Mouse (Mus musculus): ENCODE data around the gene Dvl1. TPM values are rescaled to one million over a fixed set of nuclear protein-coding genes. Genes with fewer than 3 reads are reported as not detected.
A peak's percentile ranks its signal among the peaks of the same experiment; 100 is the strongest.

Gene Dvl1
- total and polyA plus RNA-seq, 2 experiments from 2014 or later: 2.8 to 76.4 TPM

DNA sequence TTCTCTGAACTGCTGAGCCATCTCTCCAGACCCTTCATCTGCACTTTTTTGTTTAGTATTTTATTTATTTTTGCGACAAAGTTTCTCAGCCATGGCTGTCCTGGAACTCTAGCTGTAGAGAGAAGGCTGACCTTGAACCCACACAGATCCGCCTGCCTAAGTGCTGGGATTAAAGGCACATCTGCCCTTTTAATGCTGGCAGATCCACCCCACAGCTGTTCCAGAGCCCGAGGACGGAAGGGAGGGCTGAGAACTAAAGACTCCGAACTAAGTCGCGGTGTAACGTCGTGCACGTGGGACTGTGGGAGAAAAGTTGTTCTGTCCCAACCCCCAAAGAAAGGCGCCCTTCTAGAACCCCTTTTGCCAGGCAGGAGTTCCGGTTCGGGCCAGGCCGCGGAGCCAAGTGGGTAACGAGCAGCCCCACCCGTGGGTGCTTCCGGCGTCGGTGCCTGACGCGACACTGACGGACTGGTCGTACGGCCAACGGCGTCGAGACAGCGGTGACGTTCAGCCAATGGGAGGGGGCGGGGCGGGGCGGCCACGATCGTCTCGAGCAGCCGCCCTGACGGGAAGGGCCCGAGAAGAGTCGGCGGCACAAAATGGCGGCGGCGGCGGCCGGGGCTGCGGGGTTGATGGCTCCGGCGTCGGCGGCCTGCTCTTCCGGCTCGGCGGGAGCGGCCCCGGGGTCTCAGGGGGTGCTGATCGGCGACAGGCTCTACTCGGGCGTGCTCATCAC lies 35.1 kb upstream of the Dvl1 start, which contains the start of gene Ccnl2:
Ccnl2 (plus strand) TSS at position 561 of the 736 bp plus-strand sequence.
- peaks cover 69% of the 10 kb centered on the region for H3K36me3 ChIP-seq (replicated peaks; ENCODE audit: control insufficient read depth, insufficient read depth, low read length)
- H3K4me2 ChIP-seq (ENCODE audit: low read depth, low read length): peak within 1 kb of the TSS; percentile 84
- H3K4me1 ChIP-seq (ENCODE audit: control insufficient read depth, insufficient read depth): peaks cover 16% of the 10 kb centered on the region; the same call in 1 of the 2 replicates
- peak within 1 kb of the TSS; percentile 97 for H3K4me3 ChIP-seq (ENCODE audit: low read depth, low read length)
- H3K9me3 ChIP-seq (replicated peaks; ENCODE audit: control insufficient read depth, low read length): no peaks in the 10 kb centered on the region
- WGBS: under 1% methylated on average over 50 of the region's 60 CpGs
- ATAC-seq (ENCODE audit: insufficient read depth, low read depth) (peak; percentile 99), DNase-seq (ENCODE audit: low spot score) (peak; percentile 95)
- H3K9ac ChIP-seq (replicated peaks; ENCODE audit: low read depth, low read length): peak within 1 kb of the TSS; percentile 99
- no peaks in the 10 kb centered on the region for H3K27me3 ChIP-seq (ENCODE audit: control insufficient read depth, insufficient read depth, low read length)
- H3K27ac ChIP-seq (ENCODE audit: low read depth): peak within 1 kb of the TSS; percentile 95
- no peak for TF ChIP-seq CTCF (IDR thresholded peaks at IDR 0.05; ENCODE audit: low read depth)
- TF ChIP-seq EP300 (IDR thresholded peaks at IDR 0.05; ENCODE audit: low read depth): peak; percentile 80

DNA sequence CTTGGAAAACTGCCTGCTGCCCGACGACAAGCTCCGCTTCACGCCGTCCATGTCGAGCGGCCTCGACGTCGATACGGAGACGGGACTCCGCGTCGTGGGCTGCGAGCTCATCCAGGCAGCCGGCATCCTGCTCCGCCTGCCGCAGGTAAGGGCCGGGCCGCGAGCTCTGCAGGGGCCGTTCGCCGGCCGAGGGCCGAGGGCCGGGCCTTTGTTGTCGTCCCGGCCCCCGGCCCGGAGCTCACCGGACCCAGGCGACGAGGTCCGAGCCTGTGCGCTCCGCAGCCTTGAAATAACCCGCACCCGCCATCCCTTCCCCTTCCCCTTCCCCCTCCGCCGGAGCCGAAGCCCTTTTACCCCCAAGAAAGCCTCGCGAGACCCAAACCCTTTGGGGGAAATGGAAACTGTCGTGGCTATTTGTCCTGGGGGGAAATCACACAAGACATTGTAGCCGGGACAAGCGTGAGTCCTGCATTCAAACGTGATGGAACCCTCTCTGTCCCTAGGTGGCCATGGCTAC lies 34.5 kb upstream of the Dvl1 start:
- peaks cover 69% of the 10 kb centered on the region for H3K36me3 ChIP-seq (replicated peaks; ENCODE audit: control insufficient read depth, insufficient read depth, low read length)
- WGBS: under 1% methylated on average over 49 of the region's 49 CpGs
- peaks cover 16% of the 10 kb centered on the region; the same call in 1 of the 2 replicates for H3K4me1 ChIP-seq (ENCODE audit: control insufficient read depth, insufficient read depth)
- no peaks in the 10 kb centered on the region for H3K27me3 ChIP-seq (ENCODE audit: control insufficient read depth, insufficient read depth, low read length)
- H3K9ac ChIP-seq (replicated peaks; ENCODE audit: low read depth, low read length): peak overlapping the region; percentile 99
- peak overlapping the region; percentile 97 for H3K4me3 ChIP-seq (ENCODE audit: low read depth, low read length)
- peak overlapping the region; percentile 95 for H3K27ac ChIP-seq (ENCODE audit: low read depth)
- H3K4me2 ChIP-seq (ENCODE audit: low read depth, low read length): peak overlapping the region; percentile 84
- TF ChIP-seq EP300 (IDR thresholded peaks at IDR 0.05; ENCODE audit: low read depth) (0 out of 2 replicates have a peak, but pooled peaks have one; percentile 21), CTCF (IDR thresholded peaks at IDR 0.05; ENCODE audit: low read depth) (no peak)
- DNase-seq (ENCODE audit: low spot score) (no peak), ATAC-seq (ENCODE audit: insufficient read depth, low read depth) (peak; percentile 11)
- H3K9me3 ChIP-seq (replicated peaks; ENCODE audit: control insufficient read depth, low read length): no peaks in the 10 kb centered on the region

DNA sequence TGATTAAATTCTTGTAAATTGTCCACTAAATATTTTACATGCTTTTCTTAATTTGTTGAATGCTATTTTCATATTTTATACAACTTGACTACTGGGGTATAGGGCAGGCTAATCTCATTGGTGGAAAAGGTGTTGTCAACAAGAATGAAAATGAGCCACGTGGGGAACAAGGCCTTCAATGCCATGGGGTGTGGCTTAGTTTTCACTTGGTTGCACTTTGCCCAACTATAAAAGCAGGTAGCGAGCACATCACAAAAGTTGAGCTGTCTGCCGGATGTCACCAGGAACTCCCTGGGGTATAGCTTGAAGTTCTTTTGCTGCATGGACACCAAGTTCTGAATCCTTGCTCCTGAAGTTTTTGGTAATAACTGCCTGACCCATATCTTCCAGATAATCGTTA lies 29.7 kb upstream of the Dvl1 start:
- Histone ChIP-seq H3K36me3 (replicated peaks; ENCODE audit: control insufficient read depth, insufficient read depth, low read length) (peaks cover 84% of the 10 kb centered on the region), H3K27me3 (ENCODE audit: control insufficient read depth, insufficient read depth, low read length) (no peaks in the 10 kb centered on the region)
- no peak for DNase-seq (ENCODE audit: low spot score)

DNA sequence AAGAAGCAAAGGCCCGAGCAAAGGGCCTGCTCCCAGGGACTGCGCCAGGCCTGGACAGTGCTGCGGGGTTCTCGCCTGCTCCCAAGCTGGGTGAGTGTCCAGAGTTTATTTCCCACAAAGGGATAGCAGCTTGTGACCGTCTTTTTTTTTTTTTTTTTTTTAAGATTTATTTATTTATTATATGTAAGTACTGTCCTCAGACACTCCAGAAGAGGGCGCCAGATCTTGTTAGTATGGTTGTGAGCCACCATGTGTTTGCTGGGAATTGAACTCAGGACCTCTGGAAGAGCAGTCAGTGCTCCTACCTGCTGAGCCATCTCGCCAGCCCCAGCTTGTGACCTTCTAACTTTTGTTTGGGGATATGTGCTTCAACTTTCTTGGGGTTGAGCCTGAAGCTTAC lies 26.2 kb upstream of the Dvl1 start:
- TF ChIP-seq CTCF (IDR thresholded peaks at IDR 0.05; ENCODE audit: low read depth) (peak; percentile 25), EP300 (IDR thresholded peaks at IDR 0.05; ENCODE audit: low read depth) (no peak)
- peaks cover 96% of the 10 kb centered on the region for H3K36me3 ChIP-seq (replicated peaks; ENCODE audit: control insufficient read depth, insufficient read depth, low read length)
- no peak overlapping the region for H3K27ac ChIP-seq (ENCODE audit: low read depth)
- no peaks in the 10 kb centered on the region for H3K4me1 ChIP-seq (ENCODE audit: control insufficient read depth, insufficient read depth)
- ATAC-seq (ENCODE audit: insufficient read depth, low read depth): no peak
- no peak overlapping the region for H3K4me2 ChIP-seq (ENCODE audit: low read depth, low read length)
- 68% methylated on average over 7 of the region's 7 CpGs for WGBS
- no peak overlapping the region for H3K9ac ChIP-seq (replicated peaks; ENCODE audit: low read depth, low read length)
- no peaks in the 10 kb centered on the region for H3K9me3 ChIP-seq (replicated peaks; ENCODE audit: control insufficient read depth, low read length)
- no peak overlapping the region for H3K4me3 ChIP-seq (ENCODE audit: low read depth, low read length)
- no peak for DNase-seq (ENCODE audit: low spot score)
- H3K27me3 ChIP-seq (ENCODE audit: control insufficient read depth, insufficient read depth, low read length): no peaks in the 10 kb centered on the region

More for the DNA sequence above, 29.7 kb upstream of the Dvl1 start:
- 78% methylated on average over 4 of the region's 4 CpGs for WGBS
- H3K4me1 ChIP-seq (ENCODE audit: control insufficient read depth, insufficient read depth): peaks cover 12% of the 10 kb centered on the region; the same call in 1 of the 2 replicates
- H3K27ac ChIP-seq (ENCODE audit: low read depth): no peak overlapping the region
- ATAC-seq (ENCODE audit: insufficient read depth, low read depth): no peak
- no peak for TF ChIP-seq CTCF (IDR thresholded peaks at IDR 0.05; ENCODE audit: low read depth)
- no peak for TF ChIP-seq EP300 (IDR thresholded peaks at IDR 0.05; ENCODE audit: low read depth)
- no peak overlapping the region for H3K4me2 ChIP-seq (ENCODE audit: low read depth, low read length)
- H3K9ac ChIP-seq (replicated peaks; ENCODE audit: low read depth, low read length): no peak overlapping the region
- no peaks in the 10 kb centered on the region for H3K9me3 ChIP-seq (replicated peaks; ENCODE audit: control insufficient read depth, low read length)
- H3K4me3 ChIP-seq (ENCODE audit: low read depth, low read length): no peak overlapping the region

DNA sequence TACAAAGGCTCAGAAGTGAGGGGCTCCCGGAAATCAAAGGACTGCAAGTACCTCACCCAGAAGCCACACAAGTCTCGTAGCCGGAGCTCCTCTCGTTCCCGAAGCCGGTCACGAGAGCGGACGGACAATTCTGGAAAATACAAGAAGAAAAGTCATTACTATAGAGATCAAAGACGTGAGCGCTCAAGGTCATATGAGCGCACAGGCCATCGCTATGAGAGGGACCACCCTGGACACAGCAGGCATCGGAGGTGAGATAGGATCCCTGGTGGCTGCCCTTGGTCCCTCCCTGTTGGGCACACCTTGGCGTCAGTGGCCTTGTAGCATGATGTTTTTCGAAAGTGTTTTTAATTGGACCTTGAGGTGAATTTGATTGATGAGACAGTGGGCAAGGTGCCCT lies 23.8 kb upstream of the Dvl1 start:
- H3K9me3 ChIP-seq (replicated peaks; ENCODE audit: control insufficient read depth, low read length): no peaks in the 10 kb centered on the region
- 89% methylated on average over 16 of the region's 16 CpGs for WGBS
- no peak overlapping the region for H3K27ac ChIP-seq (ENCODE audit: low read depth)
- TF ChIP-seq CTCF (IDR thresholded peaks at IDR 0.05; ENCODE audit: low read depth) (no peak), EP300 (IDR thresholded peaks at IDR 0.05; ENCODE audit: low read depth) (no peak)
- no peak overlapping the region for H3K4me2 ChIP-seq (ENCODE audit: low read depth, low read length)
- DNase-seq (ENCODE audit: low spot score) (no peak), ATAC-seq (ENCODE audit: insufficient read depth, low read depth) (no peak)
- H3K27me3 ChIP-seq (ENCODE audit: control insufficient read depth, insufficient read depth, low read length): no peaks in the 10 kb centered on the region
- peaks cover 93% of the 10 kb centered on the region for H3K36me3 ChIP-seq (replicated peaks; ENCODE audit: control insufficient read depth, insufficient read depth, low read length)
- H3K4me3 ChIP-seq (ENCODE audit: low read depth, low read length): no peak overlapping the region
- no peaks in the 10 kb centered on the region for H3K4me1 ChIP-seq (ENCODE audit: control insufficient read depth, insufficient read depth)
- no peak overlapping the region for H3K9ac ChIP-seq (replicated peaks; ENCODE audit: low read depth, low read length)
